25 mouse cellular contexts compared by ENCODE assay signal in genomic region chr12:24634648-24635047, GRCm38 (mm10). TPM values are rescaled to one million over a fixed set of nuclear protein-coding genes. Genes with fewer than 3 reads are reported as not detected.
DNase-seq lines count a peak whose midpoint lies in the region; ATAC-seq and TF ChIP-seq lines count a peak whose summit lies in the region.
"Had no signal": no experiment of that assay in that cellular context is flagged by ENCODE, and none has a peak within 500 bp of the region (broad histone marks: within the 10 kb centered on the region; RNA-seq: fewer than 3 reads in every experiment).

No protein-coding gene starts in this region.

- no peak for TF ChIP-seq POLR2A in myocyte (IDR thresholded peaks at IDR 0.05; ENCODE audit: insufficient read length, low read depth)

- DNase-seq in gastrocnemius, adult 2 months = no peak
- no peak for DNase-seq in gastrocnemius, postnatal 36 days
- no peak for DNase-seq in heart, postnatal 0 days (ENCODE audit: low spot score)
- DNase-seq in heart, postnatal 10 days = no peak
- DNase-seq in lung, postnatal 0 days (ENCODE audit: low spot score) = no peak
- DNase-seq in lung, postnatal 4 days = no peak
- DNase-seq in kidney, postnatal 14 days = no peak
- DNase-seq: cerebellum, adult 11 months; cerebellum, adult 9-11 months; kidney, adult 11 months; midbrain, embryonic 14.5 days; retina, postnatal 1 day; right cerebral cortex, postnatal 14 days had no signal

- no peaks in the 10 kb centered on the region for H3K27me3 ChIP-seq in heart, postnatal 0 days (ENCODE audit: control insufficient read depth, insufficient read depth, low read length)
- H3K27me3 ChIP-seq in lung, postnatal 0 days (replicated peaks; ENCODE audit: insufficient read depth, low read length) = no peaks in the 10 kb centered on the region
- no peaks in the 10 kb centered on the region for H3K27me3 ChIP-seq in myocyte (ENCODE audit: control insufficient read depth, insufficient read depth, insufficient read length)
- H3K27me3 ChIP-seq: embryonic facial prominence, embryonic 13.5 days; hindbrain, embryonic 15.5 days; neural tube, embryonic 15.5 days; Patski had no signal

- no peaks in the 10 kb centered on the region for H3K9me3 ChIP-seq in heart, postnatal 0 days (replicated peaks; ENCODE audit: control insufficient read depth, low read length)
- no peaks in the 10 kb centered on the region for H3K9me3 ChIP-seq in lung, postnatal 0 days (ENCODE audit: low read length)
- H3K9me3 ChIP-seq: embryonic facial prominence, embryonic 13.5 days; heart, embryonic 10.5 days; hindbrain, embryonic 15.5 days; neural tube, embryonic 15.5 days had no signal

- 86% methylated on average over 3 of the region's 3 CpGs for WGBS in heart, postnatal 0 days
- WGBS in lung, postnatal 0 days = 86% methylated on average over 3 of the region's 3 CpGs

- no peak overlapping the region for H3ac ChIP-seq in myocyte (ENCODE audit: control insufficient read depth, insufficient read length)

- peaks cover 19% of the 10 kb centered on the region for H3K4me1 ChIP-seq in heart, postnatal 0 days (ENCODE audit: control insufficient read depth, insufficient read depth)
- 0 out of 2 replicates have a peak, but pooled peaks cover 6% of the 10 kb centered on the region for H3K4me1 ChIP-seq in lung, postnatal 0 days (ENCODE audit: insufficient read depth, low read depth, low read length)
- H3K4me1 ChIP-seq: hindbrain, embryonic 15.5 days; neural tube, embryonic 15.5 days had no signal

- H3K9ac ChIP-seq in heart, postnatal 0 days (replicated peaks; ENCODE audit: low read depth, low read length) = no peak overlapping the region
- no peak overlapping the region for H3K9ac ChIP-seq in lung, postnatal 0 days (replicated peaks; ENCODE audit: low read depth)
- H3K9ac ChIP-seq: embryonic facial prominence, embryonic 13.5 days; hindbrain, embryonic 15.5 days; neural tube, embryonic 15.5 days had no signal

- H3K36me3 ChIP-seq in heart, postnatal 0 days (replicated peaks; ENCODE audit: control insufficient read depth, insufficient read depth, low read length) = no peaks in the 10 kb centered on the region
- H3K36me3 ChIP-seq in lung, postnatal 0 days (ENCODE audit: insufficient read depth, low read length) = no peaks in the 10 kb centered on the region
- no peaks in the 10 kb centered on the region for H3K36me3 ChIP-seq in myocyte (ENCODE audit: control insufficient read depth, insufficient read depth)
- H3K36me3 ChIP-seq: embryonic facial prominence, embryonic 13.5 days; heart, embryonic 10.5 days; hindbrain, embryonic 15.5 days; neural tube, embryonic 15.5 days had no signal

- no peak overlapping the region for H3K4me2 ChIP-seq in heart, postnatal 0 days (ENCODE audit: low read depth, low read length)
- no peak overlapping the region for H3K4me2 ChIP-seq in lung, postnatal 0 days (replicated peaks; ENCODE audit: low read depth, low read length)
- peak overlapping the region; percentile 2 for H3K4me2 ChIP-seq in myocyte (ENCODE audit: low read depth)
- H3K4me2 ChIP-seq: embryonic facial prominence, embryonic 13.5 days; hindbrain, embryonic 15.5 days; neural tube, embryonic 15.5 days had no signal

- peak overlapping the region; percentile 66 for H3K27ac ChIP-seq in gastrocnemius, adult 2 months
- peak overlapping the region; percentile 76 for H3K27ac ChIP-seq in heart, postnatal 0 days (ENCODE audit: low read depth)
- peak overlapping the region; percentile 64; the same call in 1 of the 2 replicates for H3K27ac ChIP-seq in lung, postnatal 0 days (ENCODE audit: low read length)
- H3K27ac ChIP-seq: embryonic facial prominence, embryonic 13.5 days; heart, embryonic 10.5 days; hindbrain, embryonic 15.5 days; macrophage; neural tube, embryonic 15.5 days had no signal

- no peaks in the 10 kb centered on the region for H3K79me2 ChIP-seq in myocyte (ENCODE audit: control insufficient read depth, insufficient read depth)

- ATAC-seq in heart, postnatal 0 days (ENCODE audit: insufficient read depth, low read depth) = no peak
- no peak for ATAC-seq in lung, postnatal 0 days
- ATAC-seq: forebrain, embryonic 16.5 days; Patski had no signal

- H3K4me3 ChIP-seq in gastrocnemius, adult 2 months = no peak overlapping the region
- H3K4me3 ChIP-seq in heart, postnatal 0 days (ENCODE audit: low read depth, low read length) = no peak overlapping the region
- H3K4me3 ChIP-seq in lung, postnatal 0 days (ENCODE audit: low read depth, low read length) = no peak overlapping the region
- no peak overlapping the region for H3K4me3 ChIP-seq in myocyte
- H3K4me3 ChIP-seq: embryonic facial prominence, embryonic 13.5 days; heart, embryonic 10.5 days; hindbrain, embryonic 15.5 days; neural tube, embryonic 15.5 days had no signal

- no peak for TF ChIP-seq CTCF in gastrocnemius, adult 2 months (IDR thresholded peaks at IDR 0.05)
- TF ChIP-seq CTCF in heart, postnatal 0 days (IDR thresholded peaks at IDR 0.05; ENCODE audit: low read depth) = no peak
- no peak for TF ChIP-seq CTCF in lung, postnatal 0 days (IDR thresholded peaks at IDR 0.05)

- intact Hi-C loops in gastrocnemius, adult 2 months (cut with DNase I) = no loop called here
- intact Hi-C loops in gastrocnemius, postnatal 36 days (cut with DNase I) = loop anchor here (2.0 kb wide), 1 partner anchor 14 kb away; no protein-coding TSS in a partner anchor
- intact Hi-C loops in heart, postnatal 10 days (cut with DNase I) = no loop called here

- no peak for TF ChIP-seq EP300 in heart, postnatal 0 days (IDR thresholded peaks at IDR 0.05; ENCODE audit: low read depth)
- no peak for TF ChIP-seq EP300 in lung, postnatal 0 days (IDR thresholded peaks at IDR 0.05)

TF ChIP-seq in myocyte, 11 proteins besides CTCF, POLR2A, EP300 and RAD21:
- TF ChIP-seq SRF (IDR thresholded peaks at IDR 0.05; ENCODE audit: control insufficient read depth, insufficient read length, low read depth) = no peak
- TF ChIP-seq USF1 (IDR thresholded peaks at IDR 0.05; ENCODE audit: low read depth) = no peak
- TF ChIP-seq TCF12 (IDR thresholded peaks at IDR 0.05; ENCODE audit: insufficient read depth, poor library complexity, severe bottlenecking) = no peak
- no peak for TF ChIP-seq POLR2AphosphoS2 (IDR thresholded peaks at IDR 0.05; ENCODE audit: insufficient read length, low read depth)
- TF ChIP-seq REST (IDR thresholded peaks at IDR 0.05; ENCODE audit: insufficient read depth, insufficient read length) = no peak
- no peak for TF ChIP-seq E2F4 (IDR thresholded peaks at IDR 0.05; ENCODE audit: insufficient read depth)
- TF ChIP-seq MAX (IDR thresholded peaks at IDR 0.05; ENCODE audit: low read depth) = no peak
- TF ChIP-seq MYOG (IDR thresholded peaks at IDR 0.05; ENCODE audit: control insufficient read depth in 1 of 3, insufficient read depth in 1 of 3, insufficient read length in 2 of 3, low read depth in 2 of 3) = no peak
- TF ChIP-seq CEBPB (IDR thresholded peaks at IDR 0.05; ENCODE audit: insufficient read depth, poor library complexity, severe bottlenecking) = no peak
- TF ChIP-seq MYOD1 (IDR thresholded peaks at IDR 0.05; ENCODE audit: control insufficient read depth in 1 of 3, insufficient read length in 2 of 3, low read depth in 2 of 3) = no peak
- TF ChIP-seq TCF3 (IDR thresholded peaks at IDR 0.05; ENCODE audit: insufficient read length, low read depth) = no peak

RNA-seq across cellular contexts. Expression of gene Klf11, which starts 16.4 kb away (rescaled TPM):
- total RNA-seq in gastrocnemius, adult 2 months (2021) = 1 to 10 TPM; 4.1 to 7.9 TPM
- total RNA-seq in gastrocnemius, postnatal 36 days (2021) = 1 to 10 TPM; 7.8 to 8.6 TPM
- total RNA-seq in heart, postnatal 0 days (2014; rRNA removed; ENCODE audit: low replicate concordance) = 37.4 and 45.5 TPM in 2 replicates
- 16.5 and 25.4 TPM in 2 replicates for polyA plus RNA-seq in heart, postnatal 0 days (2015; fragmentation: Nextera tagmentation; extraction: Ambion mirVana)
- total RNA-seq in heart, postnatal 10 days (2021) = 10 to 100 TPM; 25.5 to 37.3 TPM
- polyA plus RNA-seq in lung, postnatal 0 days (2015; fragmentation: Nextera tagmentation; extraction: Ambion mirVana) = 22.1 and 26.0 TPM in 2 replicates
- 4.1 TPM for polyA plus RNA-seq in myocyte (2012; fragmentation: generic; extraction: Trizol)

RNA-seq across cellular contexts. Expression of gene Cys1, which starts 47.0 kb away (rescaled TPM):
- 1 to 10 TPM; 1.8 to 2.7 TPM for total RNA-seq in gastrocnemius, adult 2 months (2021)
- 1 to 10 TPM; 3.4 to 3.7 TPM for total RNA-seq in gastrocnemius, postnatal 36 days (2021)
- 2.5 and 3.8 TPM in 2 replicates for total RNA-seq in heart, postnatal 0 days (2014; rRNA removed; ENCODE audit: low replicate concordance)
- polyA plus RNA-seq in heart, postnatal 0 days (2015; fragmentation: Nextera tagmentation; extraction: Ambion mirVana) = 0.85 and 0.89 TPM in 2 replicates
- 1 to 10 TPM; 5.1 to 5.9 TPM for total RNA-seq in heart, postnatal 10 days (2021)
- 1.7 and 2.3 TPM in 2 replicates for polyA plus RNA-seq in lung, postnatal 0 days (2015; fragmentation: Nextera tagmentation; extraction: Ambion mirVana)
- polyA plus RNA-seq in myocyte (2012; fragmentation: generic; extraction: Trizol) = 0.26 TPM
- total RNA-seq: hematopoietic stem cell, adult 5-6 weeks; MEL; monocyte, adult 5-6 weeks had no signal
- polyA plus RNA-seq: inflammation-experienced regulatory T-cells, adult 6 months; macrophage had no signal
